Mouse (Mus musculus): ENCODE results near the gene Klhl11.

DNA sequence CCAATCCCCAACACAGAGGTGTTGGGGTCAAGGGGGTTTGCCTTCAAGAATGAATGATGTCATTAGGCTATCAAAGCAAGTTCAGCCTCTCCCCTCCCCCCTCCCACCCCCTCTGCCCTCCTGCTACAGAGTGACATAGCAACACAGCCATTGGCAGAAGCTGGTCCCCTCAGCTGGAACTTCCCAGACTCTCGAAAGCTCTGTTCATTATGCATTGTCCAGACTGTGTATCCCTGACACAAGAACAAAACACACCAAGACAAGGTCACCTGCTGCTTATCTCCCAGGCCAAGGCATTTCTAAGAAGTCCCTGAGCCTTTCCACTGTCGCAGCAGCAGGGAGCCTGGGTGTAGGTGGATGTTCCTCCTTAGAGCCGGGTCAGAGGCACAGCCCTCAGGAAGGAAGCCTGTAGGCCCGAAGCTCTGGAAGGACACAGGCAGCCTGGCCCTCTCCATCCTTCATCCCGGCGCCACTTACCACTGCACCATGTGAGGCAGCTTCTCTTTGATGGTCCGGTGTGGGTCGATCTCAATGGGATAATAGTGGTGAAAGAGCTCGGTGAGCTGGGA lies 36.8 kb downstream of the Klhl11 start:
- TF ChIP-seq CTCF (conservative IDR thresholded peaks at IDR 0.05; ENCODE audit: insufficient read depth, insufficient read length, low read depth, low read length) (no peak), POLR2A (IDR thresholded peaks at IDR 0.05; ENCODE audit: low read depth, low read length) (no peak)

Measured in kidney, adult 2 months (tissue).